Mouse (Mus musculus) forebrain, postnatal 0 days (tissue): ENCODE measurements around the gene Best1. TPM values are rescaled to one million over a fixed set of nuclear protein-coding genes. Genes with fewer than 3 reads are reported as not detected.
"Not testable (repeated sequence)": the region's sequence is repeated elsewhere in the genome, so short reads cannot be mapped to it uniquely, and the experiment has no call there.

Source experiments
- ATAC-seq: fragments of 200-750 bp; cut with Nextera tagmentation; 2 replicates; pipeline ENCODE4 v1.8.0; 2017; ENCODE audit warnings: mild to moderate bottlenecking, moderate library complexity
- DNase-seq: peaks from one replicate; pipeline ENCODE4 v3.0.0-alpha.2; 2015
- H3K27ac ChIP-seq: fragments of 300-500 bp; sonication (generic); 2 replicates; pipeline ENCODE4 v1.5.1; 2014; ENCODE audit warnings: low read depth, mild to moderate bottlenecking, antibody characterized with exemption, low read length, moderate library complexity, mixed read lengths
- H3K27me3 ChIP-seq: fragments of 300-500 bp; sonication (generic); 2 replicates; pipeline ENCODE4 v1.6.1; 2014; ENCODE audit warnings: mild to moderate bottlenecking, low read length, mixed read lengths; ENCODE audit not compliant: insufficient read depth
- H3K36me3 ChIP-seq: fragments of 300-500 bp; sonication (generic); 2 replicates; pipeline ENCODE4 v1.6.1; 2014; ENCODE audit warnings: mild to moderate bottlenecking, moderate library complexity; ENCODE audit not compliant: insufficient read depth
- H3K4me1 ChIP-seq: fragments of 300-500 bp; sonication (generic); 2 replicates; pipeline ENCODE4 v1.6.1; 2014; ENCODE audit warnings: antibody characterized with exemption; ENCODE audit not compliant: insufficient read depth
- H3K4me2 ChIP-seq: fragments of 300-500 bp; sonication (generic); 2 replicates; pipeline ENCODE4 v1.6.1; 2014; ENCODE audit warnings: low read depth, mild to moderate bottlenecking, moderate library complexity
- H3K4me3 ChIP-seq: fragments of 300-500 bp; sonication (generic); 2 replicates; pipeline ENCODE4 v1.5.1; 2014; ENCODE audit warnings: low read depth, low read length, mixed read lengths
- H3K9ac ChIP-seq: fragments of 300-500 bp; sonication (generic); 2 replicates; pipeline ENCODE4 v1.6.1; 2014; ENCODE audit warnings: mild to moderate bottlenecking
- H3K9me3 ChIP-seq: fragments of 300-500 bp; sonication (generic); 2 replicates; pipeline ENCODE4 v1.6.1; 2016; ENCODE audit warnings: low read length
- CTCF ChIP-seq: sonication (generic); IDR thresholded peaks from 2 replicates; pipeline ENCODE4 v1.5.1; 2016; ENCODE audit warnings: antibody characterized with exemption, control low read depth, low read depth
- WGBS: fragments of 180-500 bp; shearing (Covaris S2); extraction: QIAGEN DNeasy Blood & Tissue Kit; methylation state at CpG from one replicate; pipeline ENCODE4 v1.1.7; 2014; 5-methylcytosine and 5-hydroxymethylcytosine counted together
- polyA plus RNA-seq: library from polyadenylated mRNA; unstranded; fragments of >200 nt; fragmentation: Nextera tagmentation; extraction: Ambion mirVana; gene quantifications from 2 replicates; pipeline ENCODE4 v1.2.1, GENCODE M21; 2015
- total RNA-seq: library from RNA; depleted of rRNA; stranded (reverse); fragments of >200 nt; gene quantifications from 2 replicates; pipeline ENCODE4 v1.2.3, GENCODE M21; 2014

Best1 gene
- total and polyA plus RNA-seq, 2 experiments from 2014 or later: 1.6 to 3.6 TPM

DNA sequence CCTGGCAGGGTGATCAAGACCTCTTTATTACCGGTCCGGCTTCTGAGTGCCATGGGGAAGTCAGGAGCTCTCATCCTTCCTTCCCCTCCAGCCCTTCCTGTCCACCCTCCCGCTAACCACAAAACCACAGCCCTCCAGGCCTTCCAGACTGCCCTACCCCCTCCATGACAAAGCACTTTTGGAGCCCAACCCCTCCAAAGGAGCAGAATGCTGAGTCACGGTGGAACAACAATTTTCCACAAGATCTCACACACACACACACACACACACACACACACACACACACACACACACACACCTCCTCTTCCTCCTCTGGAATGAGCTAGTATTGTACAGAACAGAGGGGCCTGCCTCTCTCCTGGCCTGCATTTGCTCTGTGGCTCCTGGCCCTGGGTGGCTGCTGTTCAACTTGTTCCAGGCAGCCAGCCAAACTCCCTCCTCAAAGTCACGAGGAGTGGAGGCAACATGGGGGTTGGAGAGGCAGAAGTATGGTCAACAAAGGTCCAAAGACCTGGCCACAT lies 22.9 kb downstream of the Best1 start:
- Histone ChIP-seq H3K27me3 (no peaks in the 10 kb centered on the region), H3K9me3 (no peaks in the 10 kb centered on the region), H3K4me3 (no peak overlapping the region), H3K27ac (no peak overlapping the region), H3K4me1 (peaks cover 12% of the 10 kb centered on the region), H3K9ac (no peak overlapping the region), H3K4me2 (no peak overlapping the region), H3K36me3 (no peaks in the 10 kb centered on the region)
- 49% methylated on average over 5 of the region's 5 CpGs for WGBS
- ATAC-seq (no peak), DNase-seq (no peak)
- no peak for TF ChIP-seq CTCF

DNA sequence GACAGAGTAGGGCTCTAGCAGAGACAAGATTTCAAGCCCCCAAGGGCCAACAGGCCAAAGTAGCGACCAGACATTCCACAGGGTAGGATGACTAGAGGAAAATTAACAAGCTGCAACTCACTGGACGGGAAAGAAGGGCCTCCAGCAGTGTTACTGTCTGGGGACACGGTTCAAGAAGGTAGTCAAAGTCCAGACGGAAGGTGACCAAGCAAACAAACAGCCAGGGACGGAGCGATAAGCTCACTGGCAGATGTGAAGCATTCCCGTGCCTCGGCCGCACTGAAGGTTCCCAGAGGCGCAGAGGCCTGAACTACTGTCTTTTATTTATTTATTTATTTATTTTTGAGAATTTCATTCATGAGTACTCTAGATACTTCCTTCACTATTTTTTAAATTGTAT lies 24.3 kb downstream of the Best1 start:
- Histone ChIP-seq H3K36me3 (no peaks in the 10 kb centered on the region), H3K27ac (no peak overlapping the region), H3K9ac (no peak overlapping the region), H3K4me3 (no peak overlapping the region), H3K4me2 (no peak overlapping the region), H3K27me3 (no peaks in the 10 kb centered on the region), H3K4me1 (peaks cover 11% of the 10 kb centered on the region), H3K9me3 (no peaks in the 10 kb centered on the region)
- 90% methylated on average over 10 of the region's 10 CpGs for WGBS
- TF ChIP-seq CTCF: no peak
- ATAC-seq (no peak), DNase-seq (no peak)

DNA sequence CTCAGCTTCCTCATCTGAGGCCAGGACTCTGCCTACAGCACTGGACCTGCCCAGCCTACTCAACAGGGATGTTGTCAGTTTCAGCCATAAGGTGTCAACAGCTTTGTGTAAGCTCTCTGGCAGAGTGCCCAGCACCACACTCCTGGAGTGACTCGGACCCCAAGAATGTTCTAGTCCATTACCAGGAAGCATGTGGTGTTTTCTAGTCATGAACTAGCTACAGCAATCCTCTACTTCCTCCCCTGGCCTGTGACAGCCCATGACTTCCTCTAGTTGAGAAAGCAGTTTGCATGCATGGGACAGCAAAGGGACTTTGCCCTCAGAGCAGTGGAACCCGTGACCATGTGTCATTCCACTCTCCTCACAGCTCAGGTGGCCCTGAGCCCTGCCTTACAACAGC lies 26.6 kb downstream of the Best1 start:
- H3K9ac ChIP-seq, DNase-seq, H3K4me1 ChIP-seq, H3K27ac ChIP-seq, H3K9me3 ChIP-seq, H3K4me3 ChIP-seq, ATAC-seq, H3K36me3 ChIP-seq, H3K27me3 ChIP-seq, H3K4me2 ChIP-seq: not testable (repeated sequence)
- 74% methylated on average over 2 of the region's 2 CpGs for WGBS

- Histone ChIP-seq H3K27ac (no peak overlapping the region), H3K9ac (no peak overlapping the region), H3K9me3 (no peaks in the 10 kb centered on the region), H3K4me1 (no peaks in the 10 kb centered on the region), H3K36me3 (no peaks in the 10 kb centered on the region), H3K4me2 (no peak overlapping the region), H3K4me3 (no peak overlapping the region), H3K27me3 (no peaks in the 10 kb centered on the region)
- no peak for DNase-seq
- WGBS: 83% methylated on average over 8 of the region's 10 CpGs
- no peak for ATAC-seq
- no peak for TF ChIP-seq CTCF
Observed at GRCm38 (mm10) chr19:9968081-9968787, 33.2 kb downstream of the Best1 start.

GRCm38 (mm10) chr19:9966096-9966867 lies 35.2 kb downstream of the Best1 start:
- no peak for TF ChIP-seq CTCF
- Histone ChIP-seq H3K9ac (no peak overlapping the region), H3K4me2 (no peak overlapping the region), H3K4me1 (no peaks in the 10 kb centered on the region), H3K27ac (no peak overlapping the region), H3K4me3 (no peak overlapping the region), H3K36me3 (no peaks in the 10 kb centered on the region), H3K9me3 (no peaks in the 10 kb centered on the region), H3K27me3 (no peaks in the 10 kb centered on the region)
- WGBS: 50% methylated on average over 2 of the region's 2 CpGs
- DNase-seq (no peak), ATAC-seq (no peak)

- WGBS: 30% methylated on average over 7 of the region's 7 CpGs
- ATAC-seq (no peak; the same call in 1 of the 2 replicates), DNase-seq (no peak)
- Histone ChIP-seq H3K9me3 (no peaks in the 10 kb centered on the region), H3K27ac (no peak overlapping the region), H3K4me1 (no peaks in the 10 kb centered on the region), H3K4me3 (no peak overlapping the region), H3K9ac (no peak overlapping the region), H3K36me3 (no peaks in the 10 kb centered on the region), H3K4me2 (no peak overlapping the region), H3K27me3 (no peaks in the 10 kb centered on the region)
- TF ChIP-seq CTCF: no peak
Observed at GRCm38 (mm10) chr19:9964205-9964916, 37.1 kb downstream of the Best1 start.

DNA sequence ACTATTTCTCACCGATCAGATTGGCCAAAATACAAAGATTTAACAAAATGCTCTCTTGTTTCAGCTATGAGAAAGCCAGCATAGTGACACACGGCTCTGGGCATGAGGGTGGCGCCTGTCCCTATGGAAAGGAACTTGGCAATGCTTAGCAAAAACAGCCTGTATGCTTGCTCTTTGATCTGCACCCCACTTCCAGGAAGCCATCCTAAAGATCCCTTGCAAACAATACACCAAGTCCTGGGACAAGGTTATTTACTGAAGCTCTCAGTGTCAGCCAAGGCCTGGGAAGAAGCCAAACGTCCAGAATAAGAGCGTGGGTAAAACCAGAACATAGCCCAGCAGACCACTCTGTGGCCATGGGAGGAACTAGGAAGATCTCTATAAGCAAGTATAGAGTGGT lies 40.7 kb downstream of the Best1 start:
- no peak overlapping the region for H3K4me3 ChIP-seq
- H3K4me2 ChIP-seq: no peak overlapping the region
- H3K27me3 ChIP-seq: no peaks in the 10 kb centered on the region
- DNase-seq: no peak
- H3K36me3 ChIP-seq: no peaks in the 10 kb centered on the region
- H3K4me1 ChIP-seq: no peaks in the 10 kb centered on the region
- no peaks in the 10 kb centered on the region for H3K9me3 ChIP-seq
- TF ChIP-seq CTCF: no peak
- 67% methylated on average over 5 of the region's 5 CpGs for WGBS
- H3K9ac ChIP-seq: no peak overlapping the region
- ATAC-seq: no peak
- H3K27ac ChIP-seq: no peak overlapping the region
